Mouse (Mus musculus): Measurements from ENCODE around the gene Gm10320.

- TF ChIP-seq NANOG (IDR thresholded peaks at IDR 0.05; ENCODE audit: borderline replicate concordance, low read length) (no peak), CTCF (conservative IDR thresholded peaks at IDR 0.05; ENCODE audit: low read length) (no peak), POU5F1 (IDR thresholded peaks at IDR 0.05; ENCODE audit: borderline replicate concordance, low read length) (no peak)
Measured at GRCm38 (mm10) chr13:98502813-98503341, 11.1 kb upstream of the Gm10320 start.
